Mouse (Mus musculus): ENCODE results near the gene Tvp23b. TPM values are rescaled to one million over a fixed set of nuclear protein-coding genes. Genes with fewer than 3 reads are reported as not detected.

Gene Tvp23b
- polyA plus RNA-seq, 1 experiment from 2014 or later, result 48.4 TPM

DNA sequence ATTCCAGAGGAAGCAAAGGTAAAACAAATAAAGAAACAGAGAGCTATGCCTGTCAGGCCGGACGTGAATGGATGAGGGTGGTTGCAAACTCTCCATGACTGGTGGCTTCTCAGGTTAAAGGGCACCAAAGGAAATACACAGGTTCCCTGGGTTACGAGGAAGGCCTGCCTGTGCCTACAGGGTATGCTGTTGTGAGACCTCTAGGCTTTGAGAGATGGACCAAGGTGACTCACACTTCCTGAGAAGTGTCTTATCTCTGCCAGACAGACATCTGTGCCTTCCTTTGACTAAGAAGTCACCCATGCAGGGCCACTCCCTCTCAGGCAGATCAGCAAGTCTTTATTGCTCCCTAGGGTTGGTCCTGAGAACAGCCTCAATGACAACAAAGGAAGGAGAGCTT lies 50.5 kb downstream of the Tvp23b start:
- Histone ChIP-seq H3K27me3 (no peaks in the 10 kb centered on the region), H3K9me3 (replicated peaks) (no peaks in the 10 kb centered on the region; the same call in 1 of the 2 replicates), H3K27ac (no peak overlapping the region), H3K4me3 (no peak overlapping the region), H3K4me1 (no peaks in the 10 kb centered on the region), H3K9ac (no peak overlapping the region), H3K4me2 (no peak overlapping the region), H3K36me3 (ENCODE audit: poor library complexity, severe bottlenecking) (no peaks in the 10 kb centered on the region)
- no peak for ATAC-seq
- 90% methylated on average over 3 of the region's 3 CpGs for WGBS

DNA sequence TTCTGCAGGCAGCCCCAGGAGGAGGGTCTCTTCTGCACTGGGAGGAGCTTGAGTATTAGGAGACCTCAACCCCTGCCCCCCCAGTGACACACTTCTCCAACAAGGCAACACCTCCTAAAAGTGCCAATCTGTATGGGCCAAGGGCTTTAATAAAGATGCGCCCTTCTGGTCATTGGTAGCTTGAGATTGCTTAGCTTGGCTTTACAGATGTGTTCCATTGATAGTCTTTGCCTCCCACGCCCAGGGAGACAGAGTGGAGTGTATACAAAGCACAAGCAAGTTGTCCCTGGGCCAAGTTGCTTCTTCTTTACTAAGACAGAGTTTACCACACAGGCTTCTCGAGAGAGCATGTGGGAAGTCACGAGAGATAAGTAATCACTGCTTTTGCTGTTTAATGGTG lies 51.3 kb downstream of the Tvp23b start:
- no peaks in the 10 kb centered on the region for H3K4me1 ChIP-seq
- no peaks in the 10 kb centered on the region; the same call in 1 of the 2 replicates for H3K9me3 ChIP-seq (replicated peaks)
- no peak overlapping the region for H3K27ac ChIP-seq
- no peak overlapping the region for H3K4me2 ChIP-seq
- WGBS, result 83% methylated on average over 4 of the region's 4 CpGs
- H3K4me3 ChIP-seq, result no peak overlapping the region
- H3K27me3 ChIP-seq, result no peaks in the 10 kb centered on the region
- H3K36me3 ChIP-seq (ENCODE audit: poor library complexity, severe bottlenecking), result no peaks in the 10 kb centered on the region
- no peak for ATAC-seq
- H3K9ac ChIP-seq, result no peak overlapping the region

DNA sequence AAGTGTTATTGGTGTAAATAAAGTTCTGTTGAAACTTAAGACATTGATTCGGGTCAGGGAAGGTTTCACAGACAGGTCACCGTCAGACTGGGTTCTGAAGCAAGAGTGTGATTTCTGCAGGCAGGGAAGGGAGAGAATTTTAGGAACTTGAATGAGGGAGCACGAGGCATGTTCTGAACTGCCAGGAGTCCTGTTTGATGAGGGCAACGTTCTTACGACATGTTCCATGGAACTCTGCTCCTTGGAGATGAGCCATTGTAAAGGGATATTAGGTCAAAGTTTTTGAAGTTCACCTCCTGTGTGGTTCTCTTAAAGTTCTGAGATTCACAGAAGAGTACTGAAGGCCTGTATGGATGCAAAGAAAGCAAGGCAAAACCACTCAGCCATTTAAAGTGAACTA lies 51.9 kb downstream of the Tvp23b start:
- Histone ChIP-seq H3K36me3 (ENCODE audit: poor library complexity, severe bottlenecking) (no peaks in the 10 kb centered on the region), H3K4me3 (no peak overlapping the region), H3K4me2 (no peak overlapping the region), H3K27ac (no peak overlapping the region), H3K27me3 (no peaks in the 10 kb centered on the region), H3K9ac (no peak overlapping the region), H3K9me3 (replicated peaks) (no peaks in the 10 kb centered on the region; the same call in 1 of the 2 replicates), H3K4me1 (no peaks in the 10 kb centered on the region)
- WGBS, result 89% methylated on average over 5 of the region's 5 CpGs
- no peak for ATAC-seq

- Histone ChIP-seq H3K9me3 (replicated peaks) (no peaks in the 10 kb centered on the region), H3K4me3 (no peak overlapping the region), H3K27me3 (no peaks in the 10 kb centered on the region), H3K4me2 (no peak overlapping the region), H3K36me3 (ENCODE audit: poor library complexity, severe bottlenecking) (no peaks in the 10 kb centered on the region), H3K4me1 (no peaks in the 10 kb centered on the region), H3K27ac (no peak overlapping the region), H3K9ac (no peak overlapping the region)
- no peak for ATAC-seq
- 91% methylated on average over 9 of the region's 9 CpGs for WGBS
These were observed 53.8 kb downstream of the Tvp23b start for GRCm38 (mm10) chr11:62933099-62933498.

DNA sequence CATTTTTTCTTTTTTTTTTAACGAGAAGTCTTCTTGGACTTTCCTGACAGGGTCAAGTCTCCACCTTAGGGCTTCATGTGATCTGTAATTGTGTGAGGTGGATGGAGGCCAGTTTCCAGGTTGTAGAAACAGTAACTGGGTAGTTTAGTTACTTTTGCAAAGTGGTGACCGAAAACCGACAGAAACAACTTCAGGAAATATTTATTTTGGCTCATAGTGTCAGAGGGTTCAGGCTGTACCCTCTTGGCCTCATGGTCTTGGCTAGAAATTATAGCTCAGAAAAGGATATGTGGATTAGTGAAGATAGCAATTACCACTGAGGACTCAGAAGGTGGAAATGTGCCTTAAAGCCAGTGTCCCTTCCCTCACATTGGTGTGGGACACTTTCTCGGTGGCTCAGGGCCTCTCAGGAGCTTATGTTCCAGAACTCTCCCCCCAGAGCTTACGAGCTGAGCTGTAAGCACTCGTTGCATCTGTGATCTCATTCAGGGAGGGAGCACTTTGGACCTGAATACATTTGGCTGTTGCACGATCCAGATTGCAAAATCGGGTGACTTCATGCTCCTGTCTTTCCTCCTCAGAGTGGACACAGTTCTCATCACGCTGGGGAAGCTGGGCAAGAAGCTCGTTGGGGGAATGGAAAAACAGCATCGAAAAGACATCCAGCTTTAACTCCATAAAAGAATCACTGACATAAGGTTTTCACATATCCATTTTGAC lies 55.7 kb downstream of the Tvp23b start:
- 90% methylated on average over 11 of the region's 11 CpGs for WGBS
- Histone ChIP-seq H3K36me3 (ENCODE audit: poor library complexity, severe bottlenecking) (no peaks in the 10 kb centered on the region), H3K4me2 (no peak overlapping the region), H3K27me3 (no peaks in the 10 kb centered on the region), H3K9ac (no peak overlapping the region), H3K27ac (no peak overlapping the region), H3K9me3 (replicated peaks) (no peaks in the 10 kb centered on the region), H3K4me1 (no peaks in the 10 kb centered on the region), H3K4me3 (no peak overlapping the region)
- no peak for ATAC-seq

- 89% methylated on average over 6 of the region's 6 CpGs for WGBS
These were observed 58.7 kb downstream of the Tvp23b start for GRCm38 (mm10) chr11:62937986-62938385.

DNA sequence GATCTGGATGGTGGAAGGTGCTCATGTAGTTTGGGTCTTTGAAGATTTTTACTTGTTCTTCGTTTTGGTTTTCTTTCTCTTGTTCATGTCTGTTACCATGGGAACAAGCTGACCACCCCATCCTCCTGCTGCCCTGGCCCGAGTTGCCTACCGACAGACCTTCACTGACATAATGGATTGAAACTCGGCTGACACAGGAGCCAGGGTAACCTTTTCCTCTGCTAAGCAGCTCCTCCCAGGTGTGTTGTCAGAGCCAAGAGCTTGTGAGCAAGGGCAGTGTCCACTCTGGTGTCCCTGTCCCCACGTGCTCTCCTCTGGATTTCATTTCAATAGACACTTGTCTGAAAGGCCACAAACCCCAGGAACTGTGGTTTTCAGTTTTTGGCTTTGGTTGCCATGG lies 59.7 kb downstream of the Tvp23b start:
- Histone ChIP-seq H3K4me1 (no peaks in the 10 kb centered on the region), H3K27ac (no peak overlapping the region), H3K9me3 (replicated peaks) (no peaks in the 10 kb centered on the region), H3K4me3 (no peak overlapping the region), H3K9ac (no peak overlapping the region), H3K27me3 (no peaks in the 10 kb centered on the region), H3K36me3 (ENCODE audit: poor library complexity, severe bottlenecking) (no peaks in the 10 kb centered on the region), H3K4me2 (no peak overlapping the region)
- 59% methylated on average over 5 of the region's 5 CpGs for WGBS
- no peak for ATAC-seq

More at GRCm38 (mm10) chr11:62937986-62938385, 58.7 kb downstream of the Tvp23b start:
- Histone ChIP-seq H3K27me3 (no peaks in the 10 kb centered on the region), H3K9ac (no peak overlapping the region), H3K4me3 (no peak overlapping the region), H3K4me2 (no peak overlapping the region), H3K4me1 (no peaks in the 10 kb centered on the region), H3K36me3 (ENCODE audit: poor library complexity, severe bottlenecking) (no peaks in the 10 kb centered on the region), H3K9me3 (replicated peaks) (no peaks in the 10 kb centered on the region), H3K27ac (no peak overlapping the region)
- ATAC-seq, result no peak

- H3K36me3 ChIP-seq (ENCODE audit: poor library complexity, severe bottlenecking), result no peaks in the 10 kb centered on the region
These were observed 60.9 kb downstream of the Tvp23b start for GRCm38 (mm10) chr11:62940176-62940575.

DNA sequence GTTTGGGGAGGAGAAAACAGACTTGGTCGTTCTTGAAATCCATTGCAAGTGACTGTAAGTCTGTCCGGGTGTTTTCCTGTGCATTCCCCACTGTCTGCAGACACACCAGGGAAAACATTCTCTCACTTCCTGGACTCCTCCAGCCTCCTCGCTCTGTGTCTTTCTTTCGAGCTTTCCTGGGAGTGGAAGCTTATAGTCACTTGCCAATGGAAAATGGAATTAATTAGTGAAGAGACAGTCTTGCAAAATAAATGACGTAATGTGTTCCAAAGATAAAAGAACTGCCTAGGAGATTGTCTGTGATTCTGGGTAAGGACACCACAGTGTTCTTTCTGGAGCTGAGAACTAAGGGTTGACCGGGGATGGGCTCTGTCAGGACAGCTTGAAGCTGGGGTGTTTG lies 64.3 kb downstream of the Tvp23b start:
- Histone ChIP-seq H3K27me3 (no peaks in the 10 kb centered on the region), H3K27ac (no peak overlapping the region), H3K9me3 (replicated peaks) (no peaks in the 10 kb centered on the region), H3K36me3 (ENCODE audit: poor library complexity, severe bottlenecking) (no peaks in the 10 kb centered on the region), H3K9ac (no peak overlapping the region), H3K4me2 (no peak overlapping the region), H3K4me1 (no peaks in the 10 kb centered on the region), H3K4me3 (no peak overlapping the region)
- WGBS, result 72% methylated on average over 6 of the region's 6 CpGs
- ATAC-seq, result no peak

More at GRCm38 (mm10) chr11:62940176-62940575, 60.9 kb downstream of the Tvp23b start:
- Histone ChIP-seq H3K4me1 (no peaks in the 10 kb centered on the region), H3K9ac (no peak overlapping the region), H3K9me3 (replicated peaks) (no peaks in the 10 kb centered on the region), H3K27ac (no peak overlapping the region), H3K27me3 (no peaks in the 10 kb centered on the region), H3K4me3 (no peak overlapping the region), H3K4me2 (no peak overlapping the region)
- no peak for ATAC-seq
- 90% methylated on average over 3 of the region's 3 CpGs for WGBS

GRCm38 (mm10) chr11:62945514-62945913 lies 66.3 kb downstream of the Tvp23b start:
- H3K36me3 ChIP-seq (ENCODE audit: poor library complexity, severe bottlenecking), result no peaks in the 10 kb centered on the region
- H3K9ac ChIP-seq, result no peak overlapping the region
- H3K4me2 ChIP-seq, result no peak overlapping the region
- H3K4me1 ChIP-seq, result no peaks in the 10 kb centered on the region
- WGBS, result 67% methylated on average over 4 of the region's 4 CpGs
- H3K4me3 ChIP-seq, result no peak overlapping the region
- H3K9me3 ChIP-seq (replicated peaks), result no peaks in the 10 kb centered on the region
- no peak for ATAC-seq
- no peaks in the 10 kb centered on the region for H3K27me3 ChIP-seq
- no peak overlapping the region for H3K27ac ChIP-seq

DNA sequence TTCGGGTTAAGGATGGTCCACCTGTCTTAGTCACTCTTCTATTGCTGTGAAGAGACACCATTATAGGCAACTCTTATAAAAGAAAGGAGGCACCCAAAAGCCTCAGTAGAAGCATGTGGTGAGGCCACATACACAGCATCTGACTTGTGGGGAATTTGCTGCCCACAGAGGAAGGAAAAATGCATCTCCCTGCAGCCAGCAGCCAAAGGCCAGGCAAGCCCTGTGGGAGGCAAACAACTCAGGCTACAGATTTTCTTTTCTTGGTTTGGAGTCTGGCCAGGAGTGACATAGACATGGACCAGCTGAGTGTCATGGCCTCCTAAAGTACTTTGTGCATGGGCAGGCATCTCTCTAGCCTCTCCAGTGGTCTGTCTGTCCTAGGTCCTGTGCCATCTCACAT lies 70.3 kb downstream of the Tvp23b start:
- 88% methylated on average over 1 of the region's 1 CpGs for WGBS
- ATAC-seq, result no peak
- no peaks in the 10 kb centered on the region for H3K27me3 ChIP-seq

DNA sequence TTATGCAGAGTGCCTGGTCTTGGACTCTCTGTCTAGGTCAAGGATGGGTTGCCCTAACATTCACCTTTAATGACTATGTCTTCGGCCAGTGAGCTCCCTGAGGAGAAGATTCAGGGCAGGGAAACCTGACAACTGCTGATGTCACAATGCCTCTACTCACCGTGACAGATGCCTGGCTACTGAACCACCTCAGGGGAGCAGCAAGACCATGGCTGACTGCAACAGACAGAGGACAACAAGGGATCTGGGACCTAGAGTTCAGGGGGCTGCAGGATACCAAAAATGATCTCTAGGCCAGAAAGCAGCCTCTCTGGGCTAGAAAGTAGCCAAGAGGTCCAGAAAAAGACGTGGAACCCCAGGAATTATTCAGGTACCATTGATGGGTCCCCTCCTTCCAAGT lies 71.8 kb downstream of the Tvp23b start, which contains the start of gene Cdrt4:
Gene Cdrt4, plus strand, starts transcription at position 182 of the 400 bp plus-strand sequence.
- Histone ChIP-seq H3K27ac (no peak within 1 kb of the TSS), H3K9ac (no peak within 1 kb of the TSS), H3K36me3 (ENCODE audit: poor library complexity, severe bottlenecking) (no peaks in the 10 kb centered on the region), H3K27me3 (no peaks in the 10 kb centered on the region), H3K9me3 (replicated peaks) (no peaks in the 10 kb centered on the region), H3K4me1 (no peaks in the 10 kb centered on the region), H3K4me3 (no peak within 1 kb of the TSS), H3K4me2 (no peak within 1 kb of the TSS)
- 79% methylated on average over 3 of the region's 3 CpGs for WGBS
- no peak for ATAC-seq

More for the DNA sequence above, 70.3 kb downstream of the Tvp23b start:
- Histone ChIP-seq H3K4me3 (no peak overlapping the region), H3K27ac (no peak overlapping the region), H3K4me2 (no peak overlapping the region), H3K36me3 (ENCODE audit: poor library complexity, severe bottlenecking) (no peaks in the 10 kb centered on the region), H3K9ac (no peak overlapping the region), H3K9me3 (replicated peaks) (no peaks in the 10 kb centered on the region), H3K4me1 (no peaks in the 10 kb centered on the region)

DNA sequence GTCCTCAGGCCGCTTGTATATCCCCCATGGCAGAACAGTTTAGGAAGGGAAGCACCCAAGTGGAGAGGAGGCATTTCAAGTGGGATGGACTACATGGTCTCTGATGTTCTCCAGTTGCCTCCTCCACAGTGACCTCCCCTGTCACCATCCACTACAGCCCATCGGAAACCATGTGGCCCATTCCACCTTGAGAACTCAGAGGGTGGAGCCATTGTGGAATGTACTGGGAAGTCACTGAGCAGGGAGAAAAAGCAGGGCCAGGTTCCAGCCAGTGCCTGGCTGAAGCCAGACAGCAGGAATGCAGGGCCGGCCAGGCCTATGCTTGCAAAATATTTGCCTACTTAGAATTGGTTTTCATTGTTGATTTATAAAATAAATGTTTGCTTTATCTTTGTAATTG lies 75.5 kb downstream of the Tvp23b start:
- Histone ChIP-seq H3K36me3 (ENCODE audit: poor library complexity, severe bottlenecking) (no peaks in the 10 kb centered on the region), H3K4me1 (no peaks in the 10 kb centered on the region), H3K9ac (no peak overlapping the region), H3K9me3 (replicated peaks) (no peaks in the 10 kb centered on the region), H3K27ac (no peak overlapping the region), H3K4me3 (no peak overlapping the region), H3K27me3 (no peaks in the 10 kb centered on the region), H3K4me2 (no peak overlapping the region)
- WGBS, result 100% methylated on average over 2 of the region's 3 CpGs
- no peak for ATAC-seq
